Mouse (Mus musculus) cerebellum, adult 2 months (tissue): ENCODE results near the gene Htt. TPM values are rescaled to one million over a fixed set of nuclear protein-coding genes. Genes with fewer than 3 reads are reported as not detected.
"Not testable (repeated sequence)": the region's sequence is repeated elsewhere in the genome, so short reads cannot be mapped to it uniquely, and the experiment has no call there.

Experiments used
- DNase-seq, 2 experiments: peaks; one replicate each; pipeline ENCODE4 v3.0.0; 2021
- H3K27ac ChIP-seq: fragments of 200-500 bp; 2 replicates; pipeline ENCODE4 v1.5.1; 2012; ENCODE audit warnings: low read length, control low read depth, inconsistent platforms; ENCODE audit not compliant: insufficient read depth
- H3K27me3 ChIP-seq: fragments of 200-500 bp; 2 replicates; pipeline ENCODE4 v1.6.1; 2012; ENCODE audit warnings: inconsistent platforms, mild to moderate bottlenecking, low read length, moderate library complexity; ENCODE audit not compliant: control insufficient read depth, insufficient read depth
- H3K4me1 ChIP-seq: fragments of 200-500 bp; 2 replicates; pipeline ENCODE4 v1.6.1; 2011; ENCODE audit warnings: low read length; ENCODE audit not compliant: control insufficient read depth, insufficient read depth
- H3K4me3 ChIP-seq: fragments of 200-500 bp; replicated peaks from 2 replicates; pipeline ENCODE3; 2011; ENCODE audit warnings: mild to moderate bottlenecking, low read depth, low read length, control low read depth; ENCODE audit not compliant: insufficient read depth
- CTCF ChIP-seq: fragments of 200-500 bp; IDR thresholded peaks from 2 replicates; pipeline ENCODE4 v1.5.1; 2011; ENCODE audit warnings: low read depth, mild to moderate bottlenecking, control low read depth, low read length, moderate library complexity, borderline replicate concordance; ENCODE audit not compliant: insufficient read depth
- POLR2A ChIP-seq: fragments of 200-500 bp; IDR thresholded peaks from 2 replicates; pipeline ENCODE4 v1.6.1; 2011; ENCODE audit warnings: low read length, control low read depth, borderline replicate concordance; ENCODE audit not compliant: insufficient read depth
- WGBS: fragments of 180-500 bp; shearing (Covaris S2); methylation state at CpG from one replicate; pipeline ENCODE4 v1.1.7; 2018; 5-methylcytosine and 5-hydroxymethylcytosine counted together
- polyA plus RNA-seq: library from polyadenylated mRNA; depleted of rRNA; stranded (reverse); fragments of >200 nt; gene quantifications from 2 replicates; pipeline ENCODE4 v1.2.3, GENCODE M21; 2012

The Htt gene
- polyA plus RNA-seq, 1 experiment = 45.4 TPM

DNA sequence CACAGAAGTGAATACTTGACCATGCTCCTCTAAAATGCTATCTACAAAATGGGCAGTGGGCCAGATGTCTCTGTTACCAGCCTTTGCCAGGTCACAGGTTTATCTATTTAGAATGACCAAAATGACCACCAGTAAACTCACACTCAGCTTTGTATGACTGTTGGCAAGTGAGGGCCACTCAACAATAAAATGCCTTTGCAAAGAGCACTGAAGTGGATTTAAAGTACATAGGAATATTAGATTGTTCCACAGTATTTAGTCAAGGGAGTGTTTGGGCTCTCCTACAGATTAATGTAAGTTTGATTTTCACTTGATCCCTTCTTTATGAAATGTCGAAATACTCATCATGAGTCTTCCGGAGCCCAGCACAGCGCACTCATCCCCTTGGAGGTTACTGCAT, 92.5 kb downstream of the Htt start:
- DNase-seq = no peak
- no peaks in the 10 kb centered on the region for H3K27me3 ChIP-seq
- no peaks in the 10 kb centered on the region for H3K4me1 ChIP-seq
- no peak overlapping the region for H3K27ac ChIP-seq
- 94% methylated on average over 3 of the region's 3 CpGs for WGBS
- H3K4me3 ChIP-seq = no peak overlapping the region
- TF ChIP-seq POLR2A (no peak), CTCF (no peak)

DNA sequence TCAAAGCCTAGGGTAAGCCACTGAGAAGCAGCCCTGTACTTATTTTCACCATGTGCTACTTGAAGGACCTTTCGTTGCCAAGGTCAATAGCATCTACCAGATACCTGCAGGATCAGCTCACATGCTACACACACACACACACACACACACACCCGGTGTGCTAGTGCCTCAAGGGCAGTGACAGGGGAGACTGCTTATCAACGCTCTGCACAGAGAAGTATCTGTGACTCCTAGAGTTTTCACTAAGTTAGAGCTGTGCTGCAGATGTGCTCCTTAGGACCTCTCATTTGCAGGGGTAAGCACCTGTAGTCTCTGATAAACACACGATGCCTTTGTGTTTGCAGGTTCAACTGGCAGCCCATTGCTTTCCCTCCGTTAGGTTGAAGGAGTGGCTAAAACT, 103.8 kb downstream of the Htt start:
- Histone ChIP-seq H3K4me3 (no peak overlapping the region), H3K27ac (no peak overlapping the region), H3K4me1 (no peaks in the 10 kb centered on the region), H3K27me3 (no peaks in the 10 kb centered on the region)
- no peak for DNase-seq
- 95% methylated on average over 5 of the region's 5 CpGs for WGBS
- TF ChIP-seq CTCF = no peak
- TF ChIP-seq POLR2A = no peak

DNA sequence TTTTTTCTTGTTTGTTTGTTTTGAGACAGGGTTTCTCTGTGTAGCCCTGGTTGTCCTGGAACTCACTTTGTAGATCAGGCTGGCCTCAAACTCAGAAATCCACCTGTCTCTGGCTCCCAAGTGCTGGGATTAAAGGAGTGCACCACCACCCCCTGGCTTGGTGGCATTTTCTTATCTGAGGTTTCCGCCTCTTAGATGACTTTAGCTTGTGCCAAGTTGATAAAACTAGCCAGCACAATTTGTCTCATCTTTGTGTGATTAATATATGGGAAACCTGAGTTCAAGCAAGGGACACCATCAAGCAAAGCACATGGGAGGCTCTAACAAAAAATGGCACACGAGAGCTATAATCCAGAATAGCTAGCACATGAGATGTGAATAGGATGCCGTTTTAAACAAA, 118.8 kb downstream of the Htt start:
- 95% methylated on average over 3 of the region's 3 CpGs for WGBS
- H3K27ac ChIP-seq, H3K27me3 ChIP-seq, H3K4me3 ChIP-seq, DNase-seq, H3K4me1 ChIP-seq: not testable (repeated sequence)

DNA sequence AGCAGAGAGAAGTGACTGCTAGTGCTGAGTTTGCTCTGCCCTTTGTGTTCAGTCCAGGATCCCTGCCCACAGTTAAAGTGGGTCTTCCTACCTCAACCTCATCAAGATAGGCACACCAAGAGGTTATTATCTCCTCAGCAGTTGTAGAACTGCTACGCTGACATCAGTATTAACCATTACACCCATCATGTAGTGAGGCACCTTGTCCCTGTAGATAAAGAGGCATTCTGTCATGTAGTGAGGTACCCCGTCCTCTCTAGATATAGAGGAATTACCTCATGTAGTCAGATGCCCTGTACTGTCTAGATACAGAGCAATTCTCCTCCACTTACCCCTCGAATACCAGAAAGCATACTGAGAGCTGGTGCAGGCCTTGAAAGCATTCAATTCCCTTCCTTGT, 119.5 kb downstream of the Htt start:
- TF ChIP-seq POLR2A = no peak
- TF ChIP-seq CTCF = no peak
- no peak for DNase-seq
- WGBS = 96% methylated on average over 3 of the region's 3 CpGs
- H3K4me3 ChIP-seq = no peak overlapping the region
- no peaks in the 10 kb centered on the region for H3K27me3 ChIP-seq
- H3K4me1 ChIP-seq = no peaks in the 10 kb centered on the region
- no peak overlapping the region for H3K27ac ChIP-seq

DNA sequence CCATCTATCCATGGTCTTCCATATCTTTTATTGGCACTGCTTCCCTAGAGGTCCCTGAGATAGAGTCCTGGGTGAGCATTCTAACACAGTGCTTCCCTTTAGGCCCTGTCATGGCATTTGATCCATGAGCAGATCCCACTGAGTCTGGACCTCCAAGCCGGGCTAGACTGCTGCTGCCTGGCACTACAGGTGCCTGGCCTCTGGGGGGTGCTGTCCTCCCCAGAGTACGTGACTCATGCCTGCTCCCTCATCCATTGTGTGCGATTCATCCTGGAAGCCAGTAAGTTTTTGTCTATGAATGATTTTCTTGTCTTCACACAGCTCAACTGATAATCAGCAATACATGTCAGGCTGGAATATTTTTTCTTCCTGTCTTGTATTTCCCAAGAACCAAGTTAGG, 123.7 kb downstream of the Htt start:
- H3K27ac ChIP-seq = no peak overlapping the region
- no peaks in the 10 kb centered on the region for H3K27me3 ChIP-seq
- DNase-seq = no peak
- H3K4me1 ChIP-seq = no peaks in the 10 kb centered on the region
- 72% methylated on average over 3 of the region's 3 CpGs for WGBS
- no peak for TF ChIP-seq POLR2A
- peak; percentile 33; the same call in 1 of the 2 replicates for TF ChIP-seq CTCF
- H3K4me3 ChIP-seq = no peak overlapping the region

DNA sequence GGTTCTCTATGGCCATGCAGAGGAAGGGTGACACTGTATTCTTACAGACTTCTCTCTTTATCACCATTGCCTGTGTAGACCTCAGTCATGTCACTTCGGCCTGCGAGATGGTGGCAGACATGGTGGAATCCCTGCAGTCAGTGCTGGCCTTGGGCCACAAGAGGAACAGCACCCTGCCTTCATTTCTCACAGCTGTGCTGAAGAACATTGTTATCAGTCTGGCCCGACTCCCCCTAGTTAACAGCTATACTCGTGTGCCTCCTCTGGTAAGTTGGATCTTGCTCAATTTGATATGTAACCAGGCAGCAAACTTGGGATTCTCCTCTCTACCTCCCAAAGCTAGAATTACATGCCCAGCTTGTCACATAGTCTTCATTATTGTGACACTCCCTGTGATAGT, 127.7 kb downstream of the Htt start:
- H3K4me3 ChIP-seq = no peak overlapping the region
- 40% methylated on average over 4 of the region's 4 CpGs for WGBS

DNA sequence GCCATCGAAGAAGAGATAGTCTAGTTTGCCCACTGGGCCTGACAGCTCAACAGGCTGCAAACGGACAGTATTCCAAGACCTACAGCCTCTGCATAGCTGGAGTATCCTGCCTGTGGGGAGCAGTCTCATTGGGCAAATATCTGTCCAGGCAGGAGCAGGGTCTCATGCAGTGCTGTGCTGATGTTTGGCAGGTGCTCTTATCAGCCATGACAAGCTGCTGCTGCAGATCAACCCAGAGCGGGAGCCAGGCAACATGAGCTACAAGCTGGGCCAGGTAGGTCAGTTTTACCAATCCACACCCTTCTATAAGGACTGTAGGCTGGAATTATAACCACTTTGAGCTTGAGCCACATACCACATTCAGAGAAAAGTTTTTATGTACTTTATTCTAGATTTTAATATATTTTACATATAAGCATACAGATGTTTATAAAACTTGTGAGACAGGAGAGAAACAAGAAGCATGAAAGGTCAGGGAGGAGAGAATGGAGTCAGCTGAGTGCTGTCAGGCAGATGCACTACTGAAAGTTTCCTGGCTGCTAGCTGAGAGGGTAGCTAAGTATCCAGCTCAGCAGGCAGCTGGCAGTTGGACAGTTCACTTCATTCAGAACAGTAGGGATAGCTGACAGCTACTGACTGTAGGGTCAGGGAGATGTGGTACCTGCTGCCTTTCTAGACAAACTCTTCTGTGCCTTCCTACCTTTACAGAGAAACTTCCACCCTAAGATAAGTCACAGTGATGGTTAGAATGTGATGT, 135.3 kb downstream of the Htt start:
- WGBS = 68% methylated on average over 3 of the region's 3 CpGs
- Histone ChIP-seq H3K4me3 (no peak overlapping the region), H3K27ac (no peak overlapping the region), H3K4me1 (peaks cover 2% of the 10 kb centered on the region), H3K27me3 (no peaks in the 10 kb centered on the region)
- no peak for DNase-seq
- TF ChIP-seq CTCF = no peak

More for the DNA sequence above, 127.7 kb downstream of the Htt start:
- no peak overlapping the region for H3K27ac ChIP-seq
- no peaks in the 10 kb centered on the region for H3K27me3 ChIP-seq
- DNase-seq = no peak
- TF ChIP-seq POLR2A (no peak), CTCF (no peak)
- no peaks in the 10 kb centered on the region for H3K4me1 ChIP-seq

DNA sequence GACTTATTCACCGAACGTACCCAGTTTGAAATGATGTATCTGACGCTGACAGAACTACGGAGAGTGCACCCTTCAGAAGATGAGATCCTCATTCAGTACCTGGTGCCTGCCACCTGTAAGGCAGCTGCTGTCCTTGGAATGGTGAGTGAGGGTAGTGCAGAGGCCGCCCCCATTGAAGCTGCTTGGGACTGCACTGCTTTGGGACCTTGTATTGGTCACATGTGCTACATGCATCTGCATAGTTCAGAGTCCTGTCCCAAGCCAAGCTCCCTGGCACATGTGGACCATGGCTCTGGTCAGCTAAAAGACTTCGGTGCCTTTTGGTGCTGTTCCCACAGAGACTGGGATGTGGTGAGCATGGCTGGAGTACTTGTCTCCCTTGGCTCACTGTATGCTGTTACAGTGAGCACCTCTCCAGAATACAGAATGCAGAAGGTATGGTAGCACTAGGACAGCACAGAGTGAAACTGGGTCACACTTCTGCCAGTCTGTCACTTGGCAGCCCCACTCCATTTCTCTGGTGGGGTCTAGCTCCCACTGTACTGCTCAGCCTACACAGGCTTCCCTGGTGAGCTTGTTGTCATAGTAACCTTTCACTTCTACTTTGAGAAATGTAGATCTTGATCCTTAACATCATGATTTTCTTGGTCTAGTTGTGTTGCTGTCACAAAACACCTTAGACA, 138.4 kb downstream of the Htt start:
- Histone ChIP-seq H3K27me3 (no peaks in the 10 kb centered on the region), H3K4me3 (no peak overlapping the region), H3K27ac (no peak overlapping the region), H3K4me1 (peaks cover 2% of the 10 kb centered on the region)
- WGBS = 90% methylated on average over 6 of the region's 6 CpGs
- DNase-seq = no peak
- TF ChIP-seq POLR2A = no peak
- no peak for TF ChIP-seq CTCF
